ENCODE assay signal across 8 mouse cellular contexts in genomic region chr19:24271746-24272426, GRCm38 (mm10). TPM values are rescaled to one million over a fixed set of nuclear protein-coding genes. Genes with fewer than 3 reads are reported as not detected.
A peak's percentile ranks its signal among the peaks of the same experiment; 100 is the strongest.
DNase-seq lines count a peak whose midpoint lies in the region; ATAC-seq and TF ChIP-seq lines count a peak whose summit lies in the region.

No protein-coding gene starts in this region.

- H3K27ac ChIP-seq in embryonic facial prominence, embryonic 11.5 days (replicated peaks; ENCODE audit: low read depth, low read length): no peak overlapping the region
- H3K27ac ChIP-seq in intestine, postnatal 0 days (ENCODE audit: low read depth, low read length): peak overlapping the region; percentile 73
- no peak overlapping the region for H3K27ac ChIP-seq in midbrain, embryonic 12.5 days (replicated peaks)
- H3K27ac ChIP-seq in small intestine, adult 2 months (ENCODE audit: insufficient read depth, low read depth, low read length): no peak overlapping the region

- intact Hi-C loops in left cerebral cortex, postnatal 4 days (cut with DNase I): loop anchor here (10.0 kb wide), 1 partner anchor 307 kb away; no protein-coding TSS in a partner anchor

- no peaks in the 10 kb centered on the region; the same call in 1 of the 2 replicates for H3K36me3 ChIP-seq in embryonic facial prominence, embryonic 11.5 days (replicated peaks; ENCODE audit: control insufficient read depth, insufficient read depth, low read depth, low read length)
- H3K36me3 ChIP-seq in intestine, postnatal 0 days (ENCODE audit: control insufficient read depth, insufficient read depth): peaks cover 4% of the 10 kb centered on the region
- no peaks in the 10 kb centered on the region for H3K36me3 ChIP-seq in midbrain, embryonic 12.5 days
- no peaks in the 10 kb centered on the region for H3K36me3 ChIP-seq in small intestine, adult 2 months (ENCODE audit: control insufficient read depth, insufficient read depth, low read length)

- no peak overlapping the region for H3K9ac ChIP-seq in embryonic facial prominence, embryonic 11.5 days (replicated peaks; ENCODE audit: low read length)
- H3K9ac ChIP-seq in intestine, postnatal 0 days (ENCODE audit: low read depth, low read length): peak overlapping the region; percentile 31; the same call in 1 of the 2 replicates
- H3K9ac ChIP-seq in midbrain, embryonic 12.5 days (replicated peaks): no peak overlapping the region

- peak; percentile 95 for TF ChIP-seq CTCF in intestine, postnatal 0 days (IDR thresholded peaks at IDR 0.05; ENCODE audit: low read depth)
- peak; percentile 87; the same call in 1 of the 2 replicates for TF ChIP-seq CTCF in small intestine, adult 2 months (IDR thresholded peaks at IDR 0.05; ENCODE audit: extremely low read depth, insufficient read length, insufficient replicate concordance, low read depth, low read length)

- WGBS in embryonic facial prominence, embryonic 11.5 days: 39% methylated on average over 16 of the region's 16 CpGs
- 40% methylated on average over 16 of the region's 16 CpGs for WGBS in intestine, postnatal 0 days
- 39% methylated on average over 16 of the region's 16 CpGs for WGBS in midbrain, embryonic 12.5 days
- WGBS in small intestine, adult 2 months: 38% methylated on average over 16 of the region's 16 CpGs

- no peak overlapping the region for H3K4me3 ChIP-seq in embryonic facial prominence, embryonic 11.5 days (ENCODE audit: low read depth, low read length)
- 0 out of 2 replicates have a peak overlapping the region, but pooled peaks have one; percentile 9 for H3K4me3 ChIP-seq in intestine, postnatal 0 days (ENCODE audit: low read depth, low read length)
- no peak overlapping the region for H3K4me3 ChIP-seq in midbrain, embryonic 12.5 days
- H3K4me3 ChIP-seq in small intestine, adult 2 months (ENCODE audit: low read depth, low read length): no peak overlapping the region

- no peaks in the 10 kb centered on the region for H3K4me1 ChIP-seq in embryonic facial prominence, embryonic 11.5 days (ENCODE audit: control insufficient read depth, insufficient read depth, low read length)
- no peaks in the 10 kb centered on the region for H3K4me1 ChIP-seq in intestine, postnatal 0 days (replicated peaks; ENCODE audit: control insufficient read depth, insufficient read depth, low read length)
- H3K4me1 ChIP-seq in midbrain, embryonic 12.5 days: peaks cover 37% of the 10 kb centered on the region
- peaks cover 10% of the 10 kb centered on the region for H3K4me1 ChIP-seq in small intestine, adult 2 months (ENCODE audit: control insufficient read depth, insufficient read depth, insufficient read length, low read length)

- H3K27me3 ChIP-seq in embryonic facial prominence, embryonic 11.5 days (ENCODE audit: control insufficient read depth, insufficient read depth, low read length): no peaks in the 10 kb centered on the region
- H3K27me3 ChIP-seq in intestine, postnatal 0 days (replicated peaks; ENCODE audit: control insufficient read depth, insufficient read depth, low read length): no peaks in the 10 kb centered on the region
- H3K27me3 ChIP-seq in midbrain, embryonic 12.5 days: no peaks in the 10 kb centered on the region
- H3K27me3 ChIP-seq in small intestine, adult 2 months (ENCODE audit: control insufficient read depth, insufficient read depth, low read length): no peaks in the 10 kb centered on the region

- no peak for TF ChIP-seq POLR2A in small intestine, adult 2 months (IDR thresholded peaks at IDR 0.05; ENCODE audit: low read depth, low read length)

- H3K9me3 ChIP-seq in embryonic facial prominence, embryonic 11.5 days (replicated peaks; ENCODE audit: control insufficient read depth, low read length): no peaks in the 10 kb centered on the region
- H3K9me3 ChIP-seq in intestine, postnatal 0 days (ENCODE audit: control insufficient read depth): no peaks in the 10 kb centered on the region
- H3K9me3 ChIP-seq in midbrain, embryonic 12.5 days: no peaks in the 10 kb centered on the region

- H3K4me2 ChIP-seq in embryonic facial prominence, embryonic 11.5 days (ENCODE audit: low read depth, low read length): no peak overlapping the region
- H3K4me2 ChIP-seq in intestine, postnatal 0 days (replicated peaks; ENCODE audit: low read depth): peak overlapping the region; percentile 51
- H3K4me2 ChIP-seq in midbrain, embryonic 12.5 days (replicated peaks): peak overlapping the region; percentile 38

- ATAC-seq in embryonic facial prominence, embryonic 11.5 days (replicated peaks; ENCODE audit: insufficient number of reproducible peaks, low FRiP score, low TSS enrichment, low read depth): peak; percentile 83
- peak; percentile 93 for ATAC-seq in granulocyte monocyte progenitor cell, adult 5-6 weeks (replicated peaks; ENCODE audit: poor library complexity, severe bottlenecking)
- peak; percentile 98 for ATAC-seq in intestine, postnatal 0 days
- peak; percentile 73 for ATAC-seq in midbrain, embryonic 12.5 days (ENCODE audit: low FRiP score, low read depth)

- DNase-seq in 3134 (ENCODE audit: extremely low read depth, insufficient read length, low spot score): peak; percentile 55
- peak; percentile 83 for DNase-seq in adrenal gland, postnatal 25 days
- peak; percentile 88 for DNase-seq in embryonic facial prominence, embryonic 11.5 days (ENCODE audit: low spot score)
- peak; percentile 84 for DNase-seq in left cerebral cortex, postnatal 4 days

RNA-seq across cellular contexts. Expression of gene Fxn, which starts 8.5 kb away (rescaled TPM):
- 17.8 and 18.5 TPM in 2 replicates for total RNA-seq in adrenal gland, postnatal 25 days (2021)
- 58.0 and 61.8 TPM in 2 replicates for polyA plus RNA-seq in embryonic facial prominence, embryonic 11.5 days (2014; fragmentation: Nextera tagmentation; extraction: Ambion mirVana)
- 44.6 and 48.1 TPM in 2 replicates for total RNA-seq in granulocyte monocyte progenitor cell, adult 5-6 weeks (2014; fragmentation: Nextera tagmentation)
- 11.1 and 14.0 TPM in 2 replicates for total RNA-seq in granulocyte monocyte progenitor cell, adult 5-6 weeks (2017)
- 18.9 and 21.1 TPM in 2 replicates for polyA plus RNA-seq in intestine, postnatal 0 days (2015; fragmentation: Nextera tagmentation; extraction: Ambion mirVana)
- total RNA-seq in left cerebral cortex, postnatal 4 days (2021): 10 to 100 TPM; 12.7 to 15.5 TPM
- 42.5 and 49.4 TPM in 2 replicates for polyA plus RNA-seq in midbrain, embryonic 12.5 days (2016; fragmentation: Nextera tagmentation; extraction: Ambion mirVana)
- 7.7 and 9.1 TPM in 2 replicates for polyA plus RNA-seq in small intestine, adult 2 months (2012; rRNA removed)

RNA-seq across cellular contexts. Expression of gene Tjp2, which starts 47.1 kb away (rescaled TPM):
- total RNA-seq in adrenal gland, postnatal 25 days (2021): 7.2 and 8.9 TPM in 2 replicates
- 22.4 and 24.5 TPM in 2 replicates for polyA plus RNA-seq in embryonic facial prominence, embryonic 11.5 days (2014; fragmentation: Nextera tagmentation; extraction: Ambion mirVana)
- total RNA-seq in granulocyte monocyte progenitor cell, adult 5-6 weeks (2014; fragmentation: Nextera tagmentation): 2.8 and 5.7 TPM in 2 replicates
- 3.0 and 4.7 TPM in 2 replicates for total RNA-seq in granulocyte monocyte progenitor cell, adult 5-6 weeks (2017)
- polyA plus RNA-seq in intestine, postnatal 0 days (2015; fragmentation: Nextera tagmentation; extraction: Ambion mirVana): 26.2 and 28.5 TPM in 2 replicates
- total RNA-seq in left cerebral cortex, postnatal 4 days (2021): 10 to 100 TPM; 19.0 to 20.3 TPM
- polyA plus RNA-seq in midbrain, embryonic 12.5 days (2016; fragmentation: Nextera tagmentation; extraction: Ambion mirVana): 28.0 and 33.6 TPM in 2 replicates
- 24.9 and 74.0 TPM in 2 replicates for polyA plus RNA-seq in small intestine, adult 2 months (2012; rRNA removed)
